Mouse (Mus musculus) brain, adult 2 months (tissue): ENCODE data around the gene Exog.

Experiments used
- DNase-seq: peaks from one replicate; pipeline ENCODE4 v3.0.0; 2011; ENCODE audit warnings: low read depth, low spot score

The Exog gene

GRCm38 (mm10) chr9:119444738-119445429, at the start of gene Exog:
Exog (plus strand) TSS chr9:119444943.
- DNase-seq = peak; percentile 97

GRCm38 (mm10) chr9:119401351-119401750, 43.4 kb upstream of the Exog start:
- peak; percentile 75 for DNase-seq

DNA sequence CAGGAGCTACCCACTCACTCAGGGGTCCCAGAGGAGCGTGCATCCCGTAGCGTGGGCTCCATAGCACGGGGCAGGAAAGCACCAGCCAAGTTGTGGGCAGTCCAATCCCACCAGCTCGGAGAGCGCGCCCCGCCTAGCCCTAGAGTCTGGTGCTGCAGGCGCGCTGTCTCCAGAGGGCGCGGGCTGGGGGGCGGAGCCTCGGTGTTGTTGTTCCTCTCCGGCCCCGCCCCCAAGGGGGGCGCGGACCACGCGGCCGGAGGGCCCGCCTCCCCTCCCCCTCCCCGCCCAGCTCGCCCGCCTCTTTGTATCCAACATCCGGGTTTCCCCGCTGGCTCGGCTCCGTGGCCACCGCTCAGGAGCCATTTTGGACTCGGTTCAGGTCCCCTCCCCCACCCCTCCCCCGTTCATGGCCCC, 42.9 kb upstream of the Exog start, which contains the start of gene Acvr2b:
TSS of gene Acvr2b (plus strand) at position 318 of the 414 bp plus-strand sequence.
- DNase-seq = peak; percentile 97

GRCm38 (mm10) chr9:119402253-119403235, 42.2 kb upstream of the Exog start:
- peak; percentile 65 for DNase-seq

DNA sequence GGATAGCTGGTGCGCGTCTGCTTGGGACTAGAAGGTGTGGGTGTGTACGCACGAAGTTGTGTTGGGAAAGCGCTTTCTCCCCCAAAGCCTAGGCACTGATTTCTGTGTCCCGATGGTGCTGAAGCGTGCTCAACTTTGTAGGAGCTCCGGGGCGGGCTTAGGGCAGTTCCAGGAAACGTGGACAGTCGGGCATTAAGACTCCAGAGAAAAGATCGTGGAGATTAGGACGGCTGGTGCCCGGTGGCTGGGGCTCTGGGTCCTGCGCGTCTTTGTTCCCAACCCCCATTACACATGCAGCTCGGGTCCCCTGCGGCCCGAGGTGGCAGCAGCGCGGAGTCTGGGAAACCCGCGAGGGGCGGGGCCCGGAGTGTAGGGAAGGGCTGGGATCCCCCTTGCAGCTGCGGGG, 41.5 kb upstream of the Exog start:
- peak; percentile 28 for DNase-seq

DNA sequence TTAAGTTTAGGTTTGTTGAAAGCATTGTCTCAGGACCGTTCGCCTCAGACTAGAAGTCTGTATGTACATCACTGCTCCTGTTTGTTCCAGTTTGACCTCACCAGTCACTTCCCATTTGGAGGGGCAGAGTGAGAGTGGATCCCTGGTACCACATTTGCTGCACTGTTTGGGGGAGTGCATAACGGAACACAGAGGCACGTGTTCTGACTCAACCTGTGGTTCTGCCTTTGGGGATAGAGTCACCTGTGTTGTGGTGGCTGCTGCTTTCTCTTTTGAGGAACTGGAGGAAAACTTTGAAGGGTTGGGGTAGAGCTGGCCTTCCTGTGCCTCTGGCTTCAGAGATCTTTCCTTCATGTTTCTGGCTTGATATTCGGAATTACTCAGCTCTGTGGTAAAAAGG, 40.7 kb upstream of the Exog start:
- no peak for DNase-seq

GRCm38 (mm10) chr9:119407884-119408283, 36.9 kb upstream of the Exog start:
- no peak for DNase-seq

GRCm38 (mm10) chr9:119408898-119409664, 35.7 kb upstream of the Exog start:
- DNase-seq = peak; percentile 67

- DNase-seq = no peak
Measured at GRCm38 (mm10) chr9:119409864-119410263, 34.9 kb upstream of the Exog start.

DNA sequence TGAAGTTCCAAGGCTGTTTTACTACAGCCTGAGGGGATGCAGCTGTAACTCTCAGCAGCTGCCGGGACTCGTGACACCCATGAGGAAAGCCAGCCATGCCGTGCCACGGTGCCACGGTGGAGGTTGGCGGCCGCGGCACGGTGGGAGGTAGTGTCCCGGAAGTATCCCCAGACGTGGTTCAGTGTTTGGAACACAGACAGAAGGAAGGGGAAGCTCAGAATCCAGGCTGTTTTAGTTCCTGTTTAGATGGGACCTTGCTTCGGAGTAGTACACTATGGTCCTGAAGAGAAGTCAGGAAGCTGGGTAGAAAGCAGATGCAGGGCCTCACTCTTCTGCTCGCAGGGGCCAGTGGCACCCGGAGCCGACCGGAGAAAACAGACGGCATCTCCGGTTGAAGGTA, 26.7 kb upstream of the Exog start:
- no peak for DNase-seq

- DNase-seq = peak; percentile 89
Measured at GRCm38 (mm10) chr9:119419852-119420438, 24.8 kb upstream of the Exog start.

DNA sequence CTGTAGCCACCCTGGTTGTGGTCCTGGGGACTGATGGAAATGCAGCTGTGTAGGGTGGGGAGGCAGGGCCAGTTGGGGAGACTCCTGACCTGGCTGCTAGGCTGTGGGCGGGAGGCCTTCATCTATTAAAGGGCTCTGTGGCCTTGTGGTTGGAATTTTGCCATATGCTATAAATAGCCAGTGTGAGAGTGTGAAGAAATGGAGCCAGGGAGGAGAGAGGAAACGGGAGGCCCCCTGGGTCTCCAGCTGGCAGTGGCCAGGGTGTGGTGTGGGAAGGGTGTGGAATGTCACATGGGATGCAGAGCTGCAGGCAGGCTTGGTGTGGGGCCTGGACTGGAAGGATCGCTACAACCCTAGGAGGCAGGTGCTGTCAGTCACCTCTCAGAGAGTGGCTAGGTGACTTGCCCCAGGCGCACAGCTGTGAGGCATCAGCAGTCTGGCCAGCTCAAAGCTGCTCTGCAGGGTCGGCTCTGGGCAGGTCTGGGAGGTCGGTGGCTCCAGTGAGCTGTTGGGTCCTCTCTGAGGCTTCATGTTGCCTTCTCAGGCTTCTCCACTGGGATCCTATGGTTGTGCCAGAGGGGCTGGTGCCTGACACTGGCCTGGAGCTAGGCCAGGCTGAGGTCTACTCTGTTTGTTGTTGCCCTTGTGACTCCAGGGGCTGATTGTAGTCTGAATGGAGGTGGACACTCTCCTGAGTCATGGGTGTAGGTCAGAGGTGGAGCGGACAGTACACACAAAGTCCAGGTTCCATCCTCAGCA, 19.3 kb upstream of the Exog start:
- peak; percentile 61 for DNase-seq

GRCm38 (mm10) chr9:119425976-119426415, 18.7 kb upstream of the Exog start:
- no peak for DNase-seq

GRCm38 (mm10) chr9:119426483-119426882, 18.3 kb upstream of the Exog start:
- no peak for DNase-seq

GRCm38 (mm10) chr9:119430311-119430710, 14.4 kb upstream of the Exog start:
- peak; percentile 92 for DNase-seq

- DNase-seq = no peak
Measured at GRCm38 (mm10) chr9:119435855-119436254, 8.9 kb upstream of the Exog start.

DNA sequence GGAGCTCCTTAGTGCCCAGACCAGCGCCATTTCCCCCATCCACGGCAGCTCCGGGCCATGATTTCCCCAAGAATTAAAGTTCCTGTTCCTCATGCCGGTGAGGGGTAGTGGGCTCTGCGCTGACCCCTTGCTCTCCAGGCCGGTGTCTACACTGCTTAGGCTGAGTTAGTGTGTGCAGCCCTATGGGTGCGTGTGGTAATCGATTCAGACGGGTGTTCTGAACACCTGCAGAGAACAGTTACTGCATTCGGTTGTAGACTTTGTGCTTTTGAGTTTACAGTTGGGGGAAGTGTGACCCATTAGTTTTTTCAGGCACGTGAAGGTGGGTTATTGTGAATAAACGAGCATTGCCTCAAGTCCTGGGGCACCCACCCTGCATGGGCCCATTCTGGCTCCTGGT, 6.7 kb upstream of the Exog start:
- DNase-seq = no peak

GRCm38 (mm10) chr9:119438498-119439000, 6.2 kb upstream of the Exog start:
- peak; percentile 54 for DNase-seq

DNA sequence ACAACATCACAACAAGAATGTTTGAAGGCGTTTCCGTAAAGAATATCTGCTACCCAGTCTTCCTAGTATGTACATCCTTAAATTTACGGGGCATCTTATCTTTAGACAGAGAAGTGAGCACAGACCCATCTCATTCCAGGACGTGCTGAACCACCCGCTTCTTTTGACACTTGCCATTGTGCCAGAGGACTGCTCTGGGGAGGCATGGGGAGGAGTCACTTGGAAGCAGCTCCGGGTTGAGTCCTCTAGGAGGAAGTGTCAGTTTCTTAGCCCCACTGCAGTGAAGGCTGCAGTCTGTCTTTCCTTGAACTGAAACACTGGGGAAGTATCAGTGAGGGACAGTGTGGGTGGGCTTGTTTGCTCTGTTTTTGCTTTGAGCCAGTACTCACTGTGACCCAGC, 994 bp downstream of the Exog start:
- DNase-seq = no peak

DNA sequence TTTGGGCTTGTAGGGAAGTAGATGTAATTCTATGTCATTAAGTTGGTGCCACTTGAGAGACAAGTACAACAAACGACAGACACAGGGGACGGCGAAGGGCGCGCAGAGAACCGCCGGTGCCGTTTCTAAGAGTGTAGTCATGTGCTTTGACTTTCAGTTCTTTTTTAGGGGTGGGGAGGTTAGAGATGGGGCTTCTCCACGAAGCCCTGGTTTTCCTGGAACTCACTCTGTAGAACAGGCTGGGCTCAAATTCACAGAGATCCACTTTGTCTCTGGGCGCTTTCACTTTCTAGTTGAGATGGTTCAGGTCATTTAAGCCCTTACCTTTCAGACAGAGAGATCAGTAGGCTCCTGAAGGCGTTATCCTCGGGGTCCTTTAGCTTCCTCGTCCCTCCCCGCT, 11.2 kb downstream of the Exog start:
- DNase-seq = no peak
